Mouse (Mus musculus): ENCODE measurements at regions not wholly inside any gene's neighbourhood (a gene's known extent, or its start where the extent isn't known, plus 50 kb on each side); places are given as distances from the start of the nearest gene placed in this dataset.
A peak's percentile ranks its signal among the peaks of the same experiment; 100 is the strongest.

DNA sequence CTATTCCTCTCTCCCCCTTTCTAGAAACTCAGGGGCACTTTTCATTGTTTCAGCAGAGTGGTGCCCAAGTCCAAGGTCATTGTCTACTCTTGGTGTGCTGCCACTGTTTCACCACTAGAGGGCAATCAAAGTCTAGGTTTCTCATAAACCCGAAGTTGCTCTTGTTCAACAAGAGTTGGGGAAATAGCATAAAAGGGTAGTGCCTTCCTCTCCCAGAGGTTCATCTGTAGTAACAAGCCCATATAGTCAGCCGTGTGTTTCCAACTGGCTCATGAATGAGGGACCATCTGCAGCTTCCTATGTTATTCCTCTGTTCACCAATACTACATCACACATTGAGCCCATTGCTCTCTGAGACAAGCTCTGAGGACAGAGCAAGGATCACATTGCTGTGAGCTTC, 292.4 kb upstream of the Nrsn1 start:
- 10% methylated on average over 2 of the region's 2 CpGs for WGBS
- DNase-seq: peak; percentile 7 to 15
- Histone ChIP-seq H3K27me3 (ENCODE audit: control insufficient read depth, insufficient read depth, low read length) (no peaks in the 10 kb centered on the region), H3K27ac (no peak overlapping the region), H3K79me2 (replicated peaks; ENCODE audit: control insufficient read depth, insufficient read depth, low read length) (no peaks in the 10 kb centered on the region), H3K4me1 (ENCODE audit: control insufficient read depth, insufficient read depth, low read length) (no peaks in the 10 kb centered on the region), H3K4me3 (no peak overlapping the region), H3K9ac (ENCODE audit: low read depth, low read length) (no peak overlapping the region), H3K36me3 (ENCODE audit: control insufficient read depth, insufficient read depth, low read length) (no peaks in the 10 kb centered on the region)
- intact Hi-C loops (cut with DNase I): no loop called here
- TF ChIP-seq EP300 (IDR thresholded peaks at IDR 0.05; ENCODE audit: insufficient read depth, low read depth, low read length): no peak
- peak; percentile 92 for TF ChIP-seq CTCF (IDR thresholded peaks at IDR 0.05)

DNA sequence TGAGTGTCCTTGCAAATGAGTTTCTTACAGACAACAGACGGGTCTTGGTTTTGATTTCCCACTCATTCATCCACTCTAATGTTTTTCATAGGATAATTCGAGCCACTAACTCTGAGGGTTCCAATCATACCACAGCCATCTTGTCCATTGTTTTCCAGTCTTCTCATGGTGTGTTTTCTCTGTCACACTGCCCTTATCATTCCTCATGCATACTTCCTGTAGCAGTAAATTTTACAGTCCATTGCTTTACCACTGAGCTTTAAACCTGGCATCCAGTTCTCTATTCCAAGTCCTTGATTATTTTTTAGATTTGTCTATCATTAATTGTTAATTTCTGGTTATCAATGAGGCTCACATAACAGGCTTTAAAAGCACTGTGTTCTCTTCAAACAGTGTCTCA, 290.0 kb upstream of the Nrsn1 start:
- H3K4me1 ChIP-seq (ENCODE audit: control insufficient read depth, insufficient read depth, low read length): no peaks in the 10 kb centered on the region
- H3K36me3 ChIP-seq (ENCODE audit: control insufficient read depth, insufficient read depth, low read length): no peaks in the 10 kb centered on the region
- H3K4me3 ChIP-seq: no peak overlapping the region
- no peaks in the 10 kb centered on the region for H3K27me3 ChIP-seq (ENCODE audit: control insufficient read depth, insufficient read depth, low read length)
- DNase-seq: no peak
- H3K79me2 ChIP-seq (replicated peaks; ENCODE audit: control insufficient read depth, insufficient read depth, low read length): no peaks in the 10 kb centered on the region
- intact Hi-C loops (cut with DNase I): no loop called here
- H3K27ac ChIP-seq: no peak overlapping the region
- no peak overlapping the region for H3K9ac ChIP-seq (ENCODE audit: low read depth, low read length)
- 33% methylated on average over 2 of the region's 2 CpGs for WGBS
- TF ChIP-seq POLR2A (IDR thresholded peaks at IDR 0.05; ENCODE audit: insufficient read depth, low read depth, low read length) (no peak), CTCF (IDR thresholded peaks at IDR 0.05) (no peak), EP300 (IDR thresholded peaks at IDR 0.05; ENCODE audit: insufficient read depth, low read depth, low read length) (no peak)

- Histone ChIP-seq H3K27me3 (ENCODE audit: control insufficient read depth, insufficient read depth, low read length) (no peaks in the 10 kb centered on the region), H3K4me1 (ENCODE audit: control insufficient read depth, insufficient read depth, low read length) (no peaks in the 10 kb centered on the region), H3K36me3 (ENCODE audit: control insufficient read depth, insufficient read depth, low read length) (no peaks in the 10 kb centered on the region), H3K27ac (no peak overlapping the region), H3K9ac (ENCODE audit: low read depth, low read length) (no peak overlapping the region), H3K79me2 (replicated peaks; ENCODE audit: control insufficient read depth, insufficient read depth, low read length) (no peaks in the 10 kb centered on the region), H3K4me3 (no peak overlapping the region)
- intact Hi-C loops (cut with DNase I): no loop called here
- no peak for DNase-seq
- no peak for TF ChIP-seq CTCF (IDR thresholded peaks at IDR 0.05)
- no peak for TF ChIP-seq POLR2A (IDR thresholded peaks at IDR 0.05; ENCODE audit: insufficient read depth, low read depth, low read length)
- 81% methylated on average over 6 of the region's 6 CpGs for WGBS
Observed at GRCm38 (mm10) chr13:25554962-25555361, 284.7 kb upstream of the Nrsn1 start.

DNA sequence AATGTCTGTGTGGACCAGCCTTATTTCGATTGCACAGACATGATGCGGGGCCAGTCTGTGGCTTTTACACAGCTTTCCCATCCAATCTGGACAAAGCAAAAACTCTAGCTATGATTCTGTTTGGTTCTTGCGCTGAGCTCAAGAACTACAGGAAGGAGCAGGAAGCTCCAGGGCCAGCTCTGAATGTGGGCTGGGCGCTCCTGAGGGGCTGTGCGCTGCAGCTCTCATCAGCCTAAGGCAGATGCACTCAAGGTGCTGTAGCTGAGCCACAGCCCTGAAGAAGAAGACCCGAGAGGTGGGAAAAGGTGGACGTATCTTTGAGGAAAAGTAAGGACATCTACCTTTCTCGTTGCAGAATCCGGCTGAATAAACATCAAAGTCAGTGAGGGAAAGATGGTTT, 278.2 kb upstream of the Nrsn1 start:
- DNase-seq: no peak
- no peaks in the 10 kb centered on the region for H3K79me2 ChIP-seq (replicated peaks; ENCODE audit: control insufficient read depth, insufficient read depth, low read length)
- H3K36me3 ChIP-seq (ENCODE audit: control insufficient read depth, insufficient read depth, low read length): no peaks in the 10 kb centered on the region
- H3K9ac ChIP-seq (ENCODE audit: low read depth, low read length): no peak overlapping the region
- H3K27me3 ChIP-seq (ENCODE audit: control insufficient read depth, insufficient read depth, low read length): no peaks in the 10 kb centered on the region
- H3K4me3 ChIP-seq: no peak overlapping the region
- 83% methylated on average over 9 of the region's 9 CpGs for WGBS
- H3K27ac ChIP-seq: no peak overlapping the region
- H3K4me1 ChIP-seq (ENCODE audit: control insufficient read depth, insufficient read depth, low read length): no peaks in the 10 kb centered on the region
- TF ChIP-seq EP300 (IDR thresholded peaks at IDR 0.05; ENCODE audit: insufficient read depth, low read depth, low read length) (no peak), CTCF (IDR thresholded peaks at IDR 0.05) (no peak), POLR2A (IDR thresholded peaks at IDR 0.05; ENCODE audit: insufficient read depth, low read depth, low read length) (no peak)
- intact Hi-C loops (cut with DNase I): no loop called here

GRCm38 (mm10) chr13:25547150-25548145, 277.1 kb upstream of the Nrsn1 start:
- no peak overlapping the region for H3K4me3 ChIP-seq
- H3K27ac ChIP-seq: no peak overlapping the region
- no peaks in the 10 kb centered on the region for H3K4me1 ChIP-seq (ENCODE audit: control insufficient read depth, insufficient read depth, low read length)
- WGBS: 63% methylated on average over 12 of the region's 12 CpGs
- intact Hi-C loops (cut with DNase I): no loop called here
- H3K79me2 ChIP-seq (replicated peaks; ENCODE audit: control insufficient read depth, insufficient read depth, low read length): no peaks in the 10 kb centered on the region
- no peaks in the 10 kb centered on the region for H3K36me3 ChIP-seq (ENCODE audit: control insufficient read depth, insufficient read depth, low read length)
- no peaks in the 10 kb centered on the region for H3K27me3 ChIP-seq (ENCODE audit: control insufficient read depth, insufficient read depth, low read length)
- no peak overlapping the region for H3K9ac ChIP-seq (ENCODE audit: low read depth, low read length)
- no peak for DNase-seq
- TF ChIP-seq POLR2A (IDR thresholded peaks at IDR 0.05; ENCODE audit: insufficient read depth, low read depth, low read length) (no peak), CTCF (IDR thresholded peaks at IDR 0.05) (no peak), EP300 (IDR thresholded peaks at IDR 0.05; ENCODE audit: insufficient read depth, low read depth, low read length) (no peak)

DNA sequence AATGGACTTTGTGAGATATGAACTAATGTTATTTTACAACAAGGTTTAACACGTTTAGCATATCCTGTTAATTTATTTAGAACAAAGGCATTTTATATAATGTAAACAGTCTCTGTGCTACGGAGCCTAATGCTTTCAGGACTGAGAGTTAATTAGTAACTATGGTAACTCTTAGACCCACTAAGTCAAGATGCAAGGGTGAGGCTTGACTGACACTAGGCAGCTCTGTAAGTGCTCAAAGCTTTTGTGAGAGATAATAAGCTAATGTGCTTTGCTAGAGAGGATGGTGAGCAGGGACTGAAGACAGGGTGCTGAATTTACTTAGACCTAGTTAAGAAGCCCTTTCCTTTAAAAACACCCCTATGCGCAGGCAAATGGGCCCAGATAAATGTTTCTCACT, 253.8 kb upstream of the Nrsn1 start:
- Histone ChIP-seq H3K36me3 (ENCODE audit: control insufficient read depth, insufficient read depth, low read length) (no peaks in the 10 kb centered on the region), H3K9ac (ENCODE audit: low read depth, low read length) (no peak overlapping the region), H3K4me3 (no peak overlapping the region), H3K79me2 (replicated peaks; ENCODE audit: control insufficient read depth, insufficient read depth, low read length) (no peaks in the 10 kb centered on the region), H3K4me1 (ENCODE audit: control insufficient read depth, insufficient read depth, low read length) (no peaks in the 10 kb centered on the region), H3K27me3 (ENCODE audit: control insufficient read depth, insufficient read depth, low read length) (no peaks in the 10 kb centered on the region), H3K27ac (no peak overlapping the region)
- TF ChIP-seq EP300 (IDR thresholded peaks at IDR 0.05; ENCODE audit: insufficient read depth, low read depth, low read length) (no peak), POLR2A (IDR thresholded peaks at IDR 0.05; ENCODE audit: insufficient read depth, low read depth, low read length) (no peak), CTCF (IDR thresholded peaks at IDR 0.05) (no peak)
- no peak for DNase-seq
- intact Hi-C loops (cut with DNase I): no loop called here
- 45% methylated on average over 3 of the region's 3 CpGs for WGBS
